ENCODE assay signal across 22 mouse cellular contexts in the genomic region with DNA sequence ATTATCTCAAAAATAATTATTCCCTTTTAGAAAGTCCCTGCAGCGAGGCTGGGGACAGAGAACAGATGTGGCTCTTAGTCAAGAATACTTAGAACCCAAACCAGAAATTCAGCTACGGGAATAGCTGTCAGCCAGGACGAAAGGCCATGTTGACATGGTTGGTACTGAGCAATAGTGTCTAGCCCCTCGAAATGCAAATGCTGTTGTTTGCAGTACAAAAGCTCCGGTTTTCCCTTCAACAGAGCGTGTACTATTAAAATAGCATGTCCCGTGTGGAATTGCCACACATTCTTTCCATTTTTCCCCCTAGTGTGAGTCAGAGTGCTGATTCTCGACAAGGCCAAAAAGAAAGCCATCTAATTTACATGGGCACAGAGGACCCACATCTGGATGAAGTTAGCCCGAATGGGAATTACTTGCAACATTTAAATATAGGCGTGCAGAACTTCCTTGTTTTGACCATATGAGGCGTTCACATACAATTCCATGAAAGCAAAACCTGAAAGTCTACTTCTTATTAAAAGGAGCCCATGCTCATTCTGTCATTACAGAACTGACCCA.
DNase-seq lines count a peak whose midpoint lies in the region; ATAC-seq and TF ChIP-seq lines count a peak whose summit lies in the region.
"Had no signal": no experiment of that assay in that cellular context is flagged by ENCODE, and none has a peak within 500 bp of the region (broad histone marks: within the 10 kb centered on the region; RNA-seq: fewer than 3 reads in every experiment).

No protein-coding gene starts in this region.

- ATAC-seq in embryonic facial prominence, embryonic 11.5 days (replicated peaks; ENCODE audit: insufficient number of reproducible peaks, low FRiP score, low TSS enrichment, low read depth), result no peak
- ATAC-seq in limb, embryonic 13.5 days (ENCODE audit: low FRiP score, low read depth), result no peak
- no peak for ATAC-seq in activated CD4-positive, CD25-positive, alpha-beta regulatory T cell, adult 4 months

- peak; percentile 40 for DNase-seq in embryonic facial prominence, embryonic 11.5 days (ENCODE audit: low spot score)
- DNase-seq in embryonic facial prominence, embryonic 10.5 days (ENCODE audit: low spot score), result no peak
- no peak for DNase-seq in limb, embryonic 10.5 days (ENCODE audit: low spot score)
- DNase-seq in testis, postnatal 10 days (ENCODE audit: low spot score), result no peak
- DNase-seq: adrenal gland, postnatal 25 days; cerebellum, adult 11 months; cerebellum, postnatal 10 days; heart, postnatal 36 days; kidney, adult 11 months; kidney, postnatal 36 days; layer of hippocampus, adult 9-11 months; liver; right cerebral cortex, postnatal 14 days; thymus, postnatal 25 days had no signal

- H3K9me3 ChIP-seq in embryonic facial prominence, embryonic 11.5 days (replicated peaks; ENCODE audit: control insufficient read depth, low read length), result no peaks in the 10 kb centered on the region
- H3K9me3 ChIP-seq in embryonic facial prominence, embryonic 10.5 days, result no peaks in the 10 kb centered on the region
- H3K9me3 ChIP-seq in limb, embryonic 13.5 days, result no peaks in the 10 kb centered on the region
- no peaks in the 10 kb centered on the region for H3K9me3 ChIP-seq in limb, embryonic 10.5 days (replicated peaks)
- H3K9me3 ChIP-seq: heart, embryonic 15.5 days; hindbrain, embryonic 13.5 days; kidney, embryonic 15.5 days; neural tube, embryonic 15.5 days had no signal

- no peak for TF ChIP-seq CTCF in embryonic fibroblast, embryonic 13.5 days (IDR thresholded peaks at IDR 0.05; ENCODE audit: borderline replicate concordance, insufficient read depth, low read length)

- no peak overlapping the region for H3K4me3 ChIP-seq in embryonic facial prominence, embryonic 11.5 days (ENCODE audit: low read depth, low read length)
- H3K4me3 ChIP-seq in embryonic facial prominence, embryonic 10.5 days, result no peak overlapping the region
- H3K4me3 ChIP-seq in limb, embryonic 13.5 days, result no peak overlapping the region
- H3K4me3 ChIP-seq in limb, embryonic 10.5 days, result no peak overlapping the region
- H3K4me3 ChIP-seq in embryonic fibroblast, embryonic 13.5 days (ENCODE audit: insufficient read depth, low read length), result no peak overlapping the region
- H3K4me3 ChIP-seq: heart, embryonic 15.5 days; hindbrain, embryonic 13.5 days; kidney, embryonic 15.5 days; midbrain, embryonic 10.5 days; neural tube, embryonic 15.5 days had no signal

- no peak for TF ChIP-seq POLR2A in embryonic fibroblast, embryonic 13.5 days (IDR thresholded peaks at IDR 0.05; ENCODE audit: low read depth, low read length)

- H3K4me2 ChIP-seq in embryonic facial prominence, embryonic 11.5 days (ENCODE audit: low read depth, low read length), result no peak overlapping the region
- no peak overlapping the region for H3K4me2 ChIP-seq in limb, embryonic 13.5 days (replicated peaks)
- H3K4me2 ChIP-seq: heart, embryonic 15.5 days; hindbrain, embryonic 13.5 days; kidney, embryonic 15.5 days; neural tube, embryonic 15.5 days had no signal

- H3K27ac ChIP-seq in embryonic facial prominence, embryonic 11.5 days (replicated peaks; ENCODE audit: low read depth, low read length), result no peak overlapping the region
- no peak overlapping the region for H3K27ac ChIP-seq in embryonic facial prominence, embryonic 10.5 days (replicated peaks)
- 0 out of 2 replicates have a peak overlapping the region, but pooled peaks have one; percentile 48 for H3K27ac ChIP-seq in limb, embryonic 13.5 days
- no peak overlapping the region for H3K27ac ChIP-seq in limb, embryonic 10.5 days
- peak overlapping the region; percentile 72 for H3K27ac ChIP-seq in embryonic fibroblast, embryonic 13.5 days (ENCODE audit: insufficient read depth, low read length)
- H3K27ac ChIP-seq: heart, embryonic 15.5 days; hindbrain, embryonic 13.5 days; kidney, embryonic 15.5 days; midbrain, embryonic 10.5 days; neural tube, embryonic 15.5 days had no signal

- H3K9ac ChIP-seq in embryonic facial prominence, embryonic 11.5 days (replicated peaks; ENCODE audit: low read length), result no peak overlapping the region
- no peak overlapping the region for H3K9ac ChIP-seq in limb, embryonic 13.5 days
- H3K9ac ChIP-seq: heart, embryonic 15.5 days; hindbrain, embryonic 13.5 days; kidney, embryonic 15.5 days; neural tube, embryonic 15.5 days had no signal

- H3K4me1 ChIP-seq in embryonic facial prominence, embryonic 11.5 days (ENCODE audit: control insufficient read depth, insufficient read depth, low read length), result no peaks in the 10 kb centered on the region
- H3K4me1 ChIP-seq in embryonic facial prominence, embryonic 10.5 days, result no peaks in the 10 kb centered on the region
- H3K4me1 ChIP-seq in limb, embryonic 13.5 days, result peaks cover 9% of the 10 kb centered on the region; the same call in 1 of the 2 replicates
- no peaks in the 10 kb centered on the region for H3K4me1 ChIP-seq in limb, embryonic 10.5 days
- peaks cover 9% of the 10 kb centered on the region; the same call in 1 of the 2 replicates for H3K4me1 ChIP-seq in embryonic fibroblast, embryonic 13.5 days (ENCODE audit: control insufficient read depth, insufficient read depth, low read length)
- H3K4me1 ChIP-seq: heart, embryonic 15.5 days; hindbrain, embryonic 13.5 days; kidney, embryonic 15.5 days; midbrain, embryonic 10.5 days; neural tube, embryonic 15.5 days had no signal

- WGBS in embryonic facial prominence, embryonic 11.5 days, result 62% methylated on average over 11 of the region's 11 CpGs
- WGBS in embryonic facial prominence, embryonic 10.5 days, result 80% methylated on average over 11 of the region's 11 CpGs
- WGBS in limb, embryonic 13.5 days, result 49% methylated on average over 11 of the region's 11 CpGs
- 87% methylated on average over 11 of the region's 11 CpGs for WGBS in limb, embryonic 10.5 days

- H3K27me3 ChIP-seq in embryonic facial prominence, embryonic 11.5 days (ENCODE audit: control insufficient read depth, insufficient read depth, low read length), result no peaks in the 10 kb centered on the region
- H3K27me3 ChIP-seq in embryonic facial prominence, embryonic 10.5 days (replicated peaks; ENCODE audit: low read depth, poor library complexity, severe bottlenecking), result no peaks in the 10 kb centered on the region
- no peaks in the 10 kb centered on the region for H3K27me3 ChIP-seq in limb, embryonic 13.5 days
- no peaks in the 10 kb centered on the region for H3K27me3 ChIP-seq in limb, embryonic 10.5 days (ENCODE audit: low read depth, poor library complexity, severe bottlenecking)
- H3K27me3 ChIP-seq: heart, embryonic 15.5 days; hindbrain, embryonic 13.5 days; kidney, embryonic 15.5 days; neural tube, embryonic 15.5 days had no signal

- H3K36me3 ChIP-seq in embryonic facial prominence, embryonic 11.5 days (replicated peaks; ENCODE audit: control insufficient read depth, insufficient read depth, low read depth, low read length), result no peaks in the 10 kb centered on the region
- H3K36me3 ChIP-seq in embryonic facial prominence, embryonic 10.5 days (replicated peaks), result no peaks in the 10 kb centered on the region
- H3K36me3 ChIP-seq in limb, embryonic 13.5 days, result no peaks in the 10 kb centered on the region
- H3K36me3 ChIP-seq in limb, embryonic 10.5 days, result no peaks in the 10 kb centered on the region
- H3K36me3 ChIP-seq: heart, embryonic 15.5 days; hindbrain, embryonic 13.5 days; kidney, embryonic 15.5 days; midbrain, embryonic 10.5 days; neural tube, embryonic 15.5 days had no signal

Comparison
In these comparisons a context has a peak if more than half of its experiments do, and no peak if none do; other contexts are left out.
1. H3K27ac ChIP-seq: peak in limb, embryonic 13.5 days (single experiment) and embryonic fibroblast, embryonic 13.5 days (single experiment); none in embryonic facial prominence, embryonic 11.5 days (single experiment), embryonic facial prominence, embryonic 10.5 days (single experiment) and limb, embryonic 10.5 days (single experiment).